Mouse (Mus musculus) gastrocnemius, postnatal 25 days (tissue): ENCODE data around the gene Nat10. TPM values are rescaled to one million over a fixed set of nuclear protein-coding genes. Genes with fewer than 3 reads are reported as not detected.

Experiments used
- DNase-seq: peaks from one replicate; pipeline ENCODE4 v3.0.0; 2022
- long read RNA-seq, 2 experiments: library from polyadenylated mRNA; stranded (forward); transcript quantifications; one replicate each; pipeline ENCODE4 v2.0.0; 2021
- total RNA-seq, 2 experiments: library from RNA; stranded (reverse); gene quantifications; 1 replicate in 1 of 2; 2 replicates in 1 of 2; pipeline ENCODE4 v1.2.3; 2021

The Nat10 gene
- 10 to 100 TPM; 14.7 to 15.3 TPM for total RNA-seq
- long read RNA-seq, experiment 1, partial matches to known transcripts: 1 of 4 reads
- long read RNA-seq, experiment 1, other reads (novel, unspliced or antisense): 0 of 4 reads
- long read RNA-seq, experiment 2, transcript Nat10-201 (29 exons, 3,879 nt): major isoform, 5 of 7 reads
- long read RNA-seq, experiment 2, partial matches to known transcripts: 0 of 7 reads
- long read RNA-seq, experiment 2, other reads (novel, unspliced or antisense): 1 of 7 reads

DNA sequence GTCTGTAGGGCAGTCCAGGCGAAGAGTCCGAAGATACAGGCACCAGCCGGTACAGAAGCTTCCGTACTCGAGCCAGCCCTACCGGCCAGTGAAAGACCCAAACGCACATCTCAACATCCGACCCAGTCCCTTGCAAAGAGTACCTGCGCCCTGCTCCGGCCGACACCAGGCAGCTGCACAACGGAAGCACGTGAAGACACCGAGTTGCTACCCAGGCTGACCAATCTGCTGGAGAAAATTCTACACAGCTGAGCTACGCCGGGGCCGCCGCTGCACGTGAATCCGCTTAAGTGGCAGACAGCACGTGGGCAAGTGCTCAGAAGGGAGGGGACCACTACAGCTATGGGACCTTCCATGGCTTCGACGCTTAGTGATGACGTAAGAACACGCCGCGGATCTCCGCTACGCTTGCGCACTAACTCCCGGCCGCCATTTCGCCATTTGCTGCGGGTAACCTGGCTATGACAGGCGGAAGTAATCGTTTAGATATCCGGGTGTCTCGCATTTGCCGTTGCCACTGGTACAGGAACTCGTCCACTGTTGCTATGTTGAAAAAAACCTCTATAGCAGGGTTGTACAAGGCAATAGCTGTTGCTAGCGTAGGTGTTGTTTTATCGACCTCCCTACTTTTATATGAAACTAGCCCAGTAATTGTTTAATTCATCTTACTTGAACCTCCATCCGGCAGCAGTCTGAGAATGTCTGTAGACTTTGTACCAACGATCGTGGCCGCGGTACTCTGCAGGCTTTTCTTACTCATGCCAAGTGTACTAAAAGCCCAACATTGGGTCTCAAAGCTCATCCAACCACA is at the start of gene Nat10:
TSS of gene Nat10 (minus strand) at position 365 of the 811 bp plus-strand sequence.
- peak; percentile 97 for DNase-seq

DNA sequence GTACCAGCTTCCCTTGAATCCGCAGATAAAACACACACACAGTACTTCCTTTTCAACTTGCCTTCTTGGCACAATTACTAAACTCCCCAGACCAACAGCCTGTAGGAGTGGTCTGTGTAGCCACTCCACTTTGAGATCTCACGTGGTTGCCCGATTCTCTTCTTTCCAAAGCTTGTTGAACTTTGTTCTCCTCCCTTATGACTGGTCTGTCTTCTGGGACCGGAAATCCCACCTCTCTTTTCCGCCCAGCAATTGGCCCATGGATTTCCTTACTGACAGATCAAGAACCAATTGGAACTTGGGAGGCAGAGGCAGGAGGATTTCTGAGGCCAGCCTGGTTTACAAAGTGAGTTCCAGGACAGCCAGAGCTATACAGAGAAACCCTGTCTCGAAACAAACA is 49.3 kb upstream of the Nat10 start:
- no peak for DNase-seq

DNA sequence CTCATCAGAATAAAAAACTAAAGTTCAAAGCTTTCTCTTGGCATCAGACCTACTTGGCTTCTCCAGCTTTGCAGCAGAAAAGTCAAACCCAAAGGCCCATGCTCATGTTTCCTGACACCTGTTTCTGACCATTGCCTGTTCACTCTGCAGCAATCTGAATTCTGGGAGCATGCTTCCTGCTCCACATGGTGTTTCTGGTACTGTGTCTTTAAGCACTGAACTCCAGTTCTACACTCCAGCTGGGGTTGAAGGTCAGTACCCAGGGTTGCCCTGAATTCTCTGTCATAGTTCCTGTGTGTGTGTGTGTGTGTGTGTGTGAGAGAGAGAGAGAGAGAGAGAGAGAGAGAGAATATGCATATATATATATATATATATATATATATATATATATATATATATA is 47.4 kb upstream of the Nat10 start:
- DNase-seq: no peak

DNA sequence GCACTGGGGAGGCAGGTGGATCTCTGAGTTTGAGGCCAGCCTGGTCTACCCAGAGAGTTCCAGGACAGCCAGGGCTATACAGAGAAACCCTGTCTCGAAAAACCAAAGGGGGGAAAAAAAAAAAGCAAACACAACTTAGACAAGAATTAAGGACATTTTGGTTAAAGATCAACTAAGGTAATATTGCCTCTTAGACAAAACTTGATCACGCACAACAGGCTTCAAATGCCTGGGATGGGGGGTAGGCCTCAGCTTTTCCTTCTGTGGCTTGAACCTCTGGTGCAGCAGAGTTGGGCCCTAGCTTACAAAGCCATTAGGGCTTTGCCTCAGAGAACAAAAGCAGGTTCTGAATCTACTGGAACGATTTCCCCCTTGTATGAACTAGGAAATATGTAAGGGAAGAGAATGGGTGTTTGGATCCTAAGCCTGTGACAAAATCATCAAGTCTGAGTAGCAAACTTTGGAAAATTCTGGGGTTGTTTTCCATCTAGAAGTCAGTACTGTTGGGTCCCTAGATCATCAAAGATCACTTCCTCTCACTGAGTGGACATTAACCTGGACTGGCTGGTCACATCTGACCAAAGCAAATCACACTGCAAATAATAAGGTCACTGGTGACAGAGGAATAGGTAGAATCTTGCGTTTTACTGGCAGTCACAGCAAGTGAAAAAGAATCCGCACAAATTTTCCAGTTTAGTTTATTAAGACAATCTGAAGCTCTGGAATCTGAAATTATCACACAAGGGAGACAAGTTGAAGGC is 42.9 kb upstream of the Nat10 start:
- DNase-seq: no peak

DNA sequence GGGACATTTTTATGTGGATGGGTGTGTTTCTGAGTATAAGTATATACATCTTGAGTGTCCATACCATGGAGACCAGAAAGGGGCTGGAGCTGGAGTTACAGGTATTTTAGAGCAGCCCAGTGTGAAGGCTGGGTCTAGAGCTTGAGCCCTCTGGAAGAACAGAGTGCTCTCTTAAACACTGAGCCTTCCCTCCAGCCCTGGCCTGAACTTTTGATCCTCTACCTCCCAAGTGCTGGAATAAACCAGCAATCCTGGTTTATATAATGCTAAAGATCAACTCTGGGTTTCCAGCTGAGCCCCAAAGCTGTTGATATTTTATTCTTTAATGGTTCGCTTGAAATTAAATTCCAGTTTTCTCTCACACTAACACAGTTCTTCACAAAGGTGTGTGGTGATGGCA is 41.4 kb upstream of the Nat10 start:
- DNase-seq: no peak

DNA sequence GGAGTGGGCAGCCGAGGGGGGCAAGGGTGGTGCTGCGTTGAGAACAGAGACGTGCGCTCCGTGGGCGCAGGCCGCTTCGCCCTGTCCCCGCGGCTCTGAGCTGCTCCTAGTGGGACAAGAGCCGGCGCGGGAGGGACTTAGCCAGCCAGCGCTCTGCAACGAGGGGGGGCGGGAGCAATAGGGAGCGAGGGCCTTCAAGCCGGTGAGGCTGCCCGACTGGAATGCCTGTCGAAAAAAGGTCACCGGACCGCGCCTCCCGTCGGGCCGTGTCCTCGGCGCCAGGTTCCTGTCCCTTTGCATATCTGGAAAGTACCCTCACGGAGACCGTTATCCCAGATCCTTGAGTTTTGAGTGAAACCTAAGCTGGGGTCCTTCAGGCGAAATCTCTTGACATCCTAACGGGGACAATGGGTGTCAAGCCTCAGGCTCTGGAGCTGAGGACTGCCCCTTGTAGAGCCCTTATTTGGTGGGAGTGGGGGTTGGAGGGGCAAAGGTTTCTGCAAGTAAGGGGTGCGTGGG is 36.5 kb upstream of the Nat10 start, which contains the start of gene Caprin1:
TSS of gene Caprin1 (minus strand) at position 159 of the 519 bp plus-strand sequence.
- DNase-seq: peak; percentile 92

DNA sequence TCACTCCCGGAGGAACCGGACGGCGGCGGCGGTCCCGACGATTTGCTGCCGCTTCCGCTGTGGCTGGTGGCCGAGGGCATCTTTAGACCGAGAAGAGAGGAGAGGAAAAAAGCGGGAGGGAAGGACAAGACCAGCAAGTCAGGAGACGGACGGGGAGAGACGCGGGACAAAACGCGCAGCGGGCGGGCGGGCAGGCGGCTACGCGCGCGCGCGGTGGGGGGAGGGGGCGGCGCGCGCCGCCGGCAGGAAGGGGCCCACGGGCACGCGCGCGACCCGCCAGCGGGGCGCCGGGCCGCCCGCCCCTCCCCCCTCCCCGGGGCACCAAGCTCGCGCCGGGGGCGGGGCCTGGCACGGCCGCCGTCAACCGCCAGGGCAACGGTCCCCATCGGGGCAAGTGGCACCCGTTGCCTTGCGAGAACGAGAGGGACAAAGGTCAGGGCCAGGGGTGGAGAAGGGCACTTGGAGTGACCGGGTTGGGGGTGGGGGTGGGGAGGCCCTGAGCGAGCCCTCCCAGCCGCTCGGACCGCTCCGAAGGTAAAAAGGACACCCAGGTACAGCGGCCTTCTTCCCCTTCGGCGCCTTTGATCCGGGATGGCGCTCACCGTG is 35.9 kb upstream of the Nat10 start:
- peak; percentile 83 for DNase-seq

DNA sequence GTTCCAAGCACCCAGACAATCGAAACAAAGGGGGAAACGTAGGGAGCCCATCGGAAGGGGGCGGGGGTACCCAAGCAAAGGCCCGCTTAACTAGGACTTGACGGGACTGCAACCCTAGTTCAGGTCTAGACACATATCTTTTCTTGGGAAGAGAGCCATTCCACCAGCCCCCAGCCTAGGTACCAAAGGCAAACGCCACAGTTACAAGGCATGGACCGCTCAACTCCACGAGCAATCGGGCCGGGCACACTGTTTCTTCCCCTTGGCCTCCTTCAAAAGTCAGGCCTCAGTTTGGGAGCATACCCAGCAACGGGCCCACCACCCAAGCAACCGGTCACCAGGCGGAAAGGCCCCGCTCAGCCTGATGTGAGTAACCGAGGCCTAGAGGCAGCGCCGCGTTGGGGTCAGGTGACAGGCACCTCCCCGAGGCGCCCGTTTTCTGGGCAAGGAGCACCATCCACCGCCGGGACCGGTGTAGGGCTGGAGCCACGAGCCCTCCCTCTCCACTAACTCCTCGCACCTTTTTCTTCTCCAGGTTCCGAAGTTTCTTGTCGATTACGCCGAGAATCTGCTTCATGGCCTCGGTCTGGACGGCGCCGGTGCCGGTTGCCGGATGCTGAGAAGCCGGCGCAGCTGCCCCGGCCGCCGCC is 35.3 kb upstream of the Nat10 start:
- DNase-seq: no peak

DNA sequence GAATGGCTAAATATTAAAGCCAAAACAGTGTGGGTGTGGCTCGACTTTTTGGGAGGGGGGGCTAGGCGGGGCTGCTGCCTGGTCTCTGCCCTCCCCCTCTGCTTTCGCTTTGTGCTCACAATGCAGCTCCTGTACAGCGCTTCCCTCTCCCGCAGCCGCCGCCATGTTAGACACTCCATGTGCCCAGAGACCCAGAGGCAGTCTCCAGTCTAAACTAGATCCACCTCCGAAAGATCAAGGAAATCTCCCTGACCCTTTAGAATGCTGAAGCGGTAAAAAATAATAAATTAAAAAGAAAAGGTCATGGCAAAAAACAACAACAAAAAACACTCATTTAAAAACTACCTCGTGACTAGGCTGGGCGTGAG is 34.8 kb upstream of the Nat10 start:
- peak; percentile 69 for DNase-seq

DNA sequence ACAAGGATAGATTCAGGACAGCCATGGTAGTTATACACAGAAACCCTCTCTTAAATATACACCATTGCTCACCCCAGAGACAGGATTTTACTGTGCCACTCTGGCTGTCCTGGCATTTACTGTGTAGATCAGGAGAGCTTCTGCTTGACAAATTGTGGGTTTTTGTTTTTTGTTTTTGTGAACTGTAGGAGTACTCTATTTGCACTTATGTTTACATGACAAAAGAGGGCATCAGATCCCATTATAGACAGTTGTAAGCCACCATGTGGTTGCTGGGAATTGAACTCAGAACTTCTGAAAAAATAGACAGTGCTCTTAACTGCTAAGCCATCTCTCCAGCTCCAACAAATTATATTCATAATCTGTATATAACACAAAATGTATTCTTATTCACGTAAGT is 30.9 kb upstream of the Nat10 start:
- DNase-seq: no peak

DNA sequence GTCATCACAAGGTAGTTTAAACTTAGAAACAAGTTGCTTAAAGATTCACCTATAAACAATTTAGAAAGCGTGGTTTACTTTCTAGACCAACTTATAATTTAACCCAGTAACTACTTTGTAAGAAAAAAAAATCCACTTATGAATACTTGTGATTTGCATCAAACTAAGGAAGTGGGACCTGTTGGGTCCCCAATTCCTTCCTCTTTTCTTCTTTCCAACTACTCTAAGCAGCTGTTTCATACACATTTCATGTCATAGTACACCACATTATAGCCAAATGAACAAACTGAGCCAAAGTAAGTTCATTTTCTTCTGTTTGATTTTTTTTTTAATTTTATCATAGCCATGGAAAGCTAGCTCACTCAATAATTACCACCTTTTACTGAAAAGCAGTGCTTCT is 24.7 kb upstream of the Nat10 start:
- no peak for DNase-seq

DNA sequence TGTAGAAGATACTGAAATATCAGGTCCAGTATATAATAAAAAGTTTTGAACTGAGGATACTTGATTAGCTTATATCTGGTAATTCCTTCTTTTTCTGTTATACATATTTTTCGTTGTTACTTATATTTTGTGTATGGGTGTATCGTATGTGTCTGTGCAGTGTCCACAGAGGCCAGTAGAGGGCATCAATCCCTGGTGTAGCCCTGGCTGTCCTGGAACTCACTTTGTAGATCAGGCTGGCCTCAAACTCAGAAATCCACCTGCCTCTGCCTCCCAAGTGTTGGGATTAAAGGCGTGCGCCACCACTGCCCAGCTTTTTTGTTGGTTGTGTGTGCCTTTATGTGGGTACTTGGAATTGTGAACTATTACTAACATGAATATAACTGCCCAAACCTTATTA is 23.6 kb upstream of the Nat10 start:
- DNase-seq: no peak

DNA sequence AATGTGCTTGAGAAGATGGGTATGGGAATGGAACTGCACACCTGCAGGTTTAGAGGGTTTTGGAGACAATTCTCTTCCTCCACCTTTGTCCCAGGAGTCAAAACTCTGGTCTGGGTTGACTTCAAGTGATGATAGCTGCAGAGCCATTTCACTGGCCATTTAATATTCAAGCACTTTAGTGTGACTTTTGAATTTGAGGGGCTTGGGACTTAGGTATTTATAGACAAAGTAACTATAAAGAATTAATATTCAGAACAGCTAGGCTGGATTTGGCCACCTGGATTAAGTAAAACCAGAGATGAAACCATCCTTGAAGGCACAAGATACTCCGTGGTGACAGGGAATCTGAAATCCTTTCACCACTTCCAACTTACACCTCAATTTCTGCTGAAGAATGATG is 1.4 kb upstream of the Nat10 start:
- DNase-seq: no peak

DNA sequence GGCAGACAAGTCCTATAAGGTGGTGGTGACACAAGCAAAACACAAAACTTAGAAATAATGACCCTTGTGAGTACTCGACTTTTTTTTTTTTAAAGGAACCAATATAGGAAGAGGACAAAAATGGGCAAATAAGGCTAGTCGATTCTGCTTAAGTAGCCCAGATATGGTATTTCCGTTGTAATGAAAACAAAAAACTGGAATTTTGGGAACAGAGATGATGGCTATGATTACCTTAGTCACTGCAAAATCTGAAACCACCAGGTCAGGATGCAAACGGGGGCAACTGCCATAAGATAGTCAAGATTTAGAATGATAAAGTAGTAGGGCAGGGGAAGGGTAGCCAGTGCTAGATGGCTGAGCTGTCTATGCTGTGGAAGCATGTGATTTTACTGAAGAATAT is 923 bp upstream of the Nat10 start:
- no peak for DNase-seq

DNA sequence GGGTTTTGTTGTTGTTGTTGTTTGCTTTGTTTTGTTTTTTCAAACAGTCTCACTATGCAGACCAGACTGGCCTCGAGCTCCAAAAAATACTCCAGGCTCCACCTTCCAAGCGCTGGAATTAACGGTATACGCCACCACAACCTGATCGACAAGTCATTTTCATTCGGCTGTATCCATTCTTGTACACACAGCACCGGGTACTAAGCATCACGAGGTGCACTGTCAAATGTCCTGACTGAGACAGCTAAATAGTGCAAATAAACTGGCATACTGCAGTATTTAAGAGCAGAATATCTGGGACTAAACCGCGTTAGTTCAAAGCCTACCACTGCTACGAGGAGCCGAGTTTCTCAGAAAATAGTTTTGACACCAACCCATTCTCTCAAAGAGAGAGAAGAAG is 649 bp downstream of the Nat10 start:
- no peak for DNase-seq

DNA sequence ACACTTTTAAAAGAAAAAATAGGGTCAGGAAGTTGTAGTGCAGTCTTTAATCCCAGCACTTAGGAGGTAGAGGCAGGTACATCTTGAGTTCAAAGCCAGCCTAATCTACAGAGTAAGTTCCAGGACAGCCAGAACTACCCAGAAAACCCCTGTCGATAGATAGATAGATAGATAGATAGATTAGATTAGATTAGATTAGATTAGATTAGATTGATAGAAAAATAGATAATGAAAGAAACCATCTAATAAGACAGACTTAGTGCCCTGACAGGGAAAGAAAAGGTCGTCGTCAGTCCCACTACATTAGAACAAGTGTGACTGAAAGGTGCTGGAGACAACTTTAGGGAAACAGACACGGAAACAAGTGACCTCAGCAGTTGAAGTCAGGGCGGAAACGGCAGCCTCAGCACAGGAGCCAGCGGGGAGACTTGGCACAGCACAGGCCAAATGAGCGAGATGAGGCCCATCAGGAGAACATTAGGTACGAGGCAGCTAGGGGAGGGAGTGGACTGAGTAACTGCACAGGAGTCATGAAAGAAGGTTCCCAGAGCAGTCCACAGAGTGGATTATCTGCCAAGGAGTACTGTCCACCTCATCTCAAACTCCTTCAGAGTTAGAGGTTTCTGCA is 5.5 kb downstream of the Nat10 start:
- DNase-seq: no peak

DNA sequence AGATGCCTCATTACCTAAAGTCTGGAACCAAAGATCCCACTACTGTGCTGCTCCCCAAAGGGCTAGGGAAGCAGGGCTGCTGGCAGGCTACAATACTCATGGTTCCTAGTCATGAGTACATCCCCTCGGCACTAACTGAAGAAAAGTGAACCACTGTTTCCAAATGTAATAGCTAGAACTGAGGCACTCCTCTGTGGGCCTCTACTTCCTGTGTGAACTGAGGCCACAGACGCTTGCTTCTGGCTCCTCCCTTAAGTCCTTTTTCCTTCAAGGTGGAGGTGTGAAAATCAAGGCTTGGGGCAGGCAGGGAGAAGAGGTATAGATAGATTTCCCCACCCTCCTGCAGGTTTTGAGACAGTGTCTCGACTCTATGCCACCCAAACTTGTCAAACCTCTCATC is 6.5 kb downstream of the Nat10 start:
- no peak for DNase-seq

DNA sequence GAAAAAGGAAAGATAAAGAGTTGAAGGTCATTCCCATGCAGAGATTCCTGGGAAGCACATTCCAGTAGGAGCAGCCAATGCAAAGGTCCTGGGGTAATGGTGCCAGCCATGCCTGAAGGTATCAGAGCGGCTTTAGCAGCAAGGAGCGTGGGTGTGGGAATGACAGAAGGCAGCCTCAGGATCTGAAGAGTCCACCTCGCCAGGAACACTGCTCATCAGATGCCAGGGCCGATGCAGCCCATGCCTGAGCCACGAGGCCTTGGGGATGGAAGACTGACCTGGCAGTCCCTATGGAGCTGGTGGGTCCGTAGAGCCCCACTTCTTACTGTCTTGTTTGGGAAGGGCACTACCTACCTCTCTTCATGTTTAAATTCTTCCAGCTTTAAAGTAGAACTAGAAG is 9.3 kb downstream of the Nat10 start:
- DNase-seq: no peak

DNA sequence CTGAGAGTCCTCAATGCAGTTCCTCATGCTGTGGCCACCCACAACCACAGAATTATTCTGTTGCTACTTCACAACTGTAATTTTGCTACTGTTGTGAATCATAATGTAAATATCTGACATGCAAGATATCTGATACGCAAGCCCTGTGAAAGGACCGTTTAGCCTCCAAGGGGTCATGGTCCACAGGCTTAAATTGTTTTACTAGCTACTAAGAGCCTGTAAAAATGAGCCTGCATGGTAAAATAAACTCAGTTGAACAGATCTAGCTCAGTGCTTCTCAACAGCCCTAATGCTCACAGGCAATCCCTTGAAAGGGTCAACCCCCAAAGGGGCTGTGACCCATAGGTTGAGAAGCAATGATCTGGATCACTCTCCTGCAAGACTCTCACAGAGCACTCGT is 12.0 kb downstream of the Nat10 start:
- DNase-seq: no peak

DNA sequence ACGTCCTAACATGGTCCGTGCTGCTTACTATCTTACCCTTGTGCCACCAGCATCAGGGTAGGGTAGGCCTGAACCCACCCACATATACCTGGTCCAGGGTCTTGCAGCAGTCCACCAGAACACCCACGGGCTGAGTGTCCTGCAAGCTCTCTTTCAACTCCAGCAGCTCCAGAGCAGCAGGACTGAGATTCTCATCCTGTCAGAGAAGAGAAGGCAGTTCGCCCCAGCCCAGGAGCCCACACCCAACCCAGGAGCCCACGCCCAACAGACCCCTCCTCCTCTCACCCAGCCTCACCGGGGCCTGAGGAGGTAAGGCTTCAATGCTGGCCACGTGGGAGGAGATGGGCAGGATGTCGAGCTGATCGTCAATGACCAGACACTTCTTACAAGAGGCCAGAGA is 13.2 kb downstream of the Nat10 start:
- DNase-seq: no peak

DNA sequence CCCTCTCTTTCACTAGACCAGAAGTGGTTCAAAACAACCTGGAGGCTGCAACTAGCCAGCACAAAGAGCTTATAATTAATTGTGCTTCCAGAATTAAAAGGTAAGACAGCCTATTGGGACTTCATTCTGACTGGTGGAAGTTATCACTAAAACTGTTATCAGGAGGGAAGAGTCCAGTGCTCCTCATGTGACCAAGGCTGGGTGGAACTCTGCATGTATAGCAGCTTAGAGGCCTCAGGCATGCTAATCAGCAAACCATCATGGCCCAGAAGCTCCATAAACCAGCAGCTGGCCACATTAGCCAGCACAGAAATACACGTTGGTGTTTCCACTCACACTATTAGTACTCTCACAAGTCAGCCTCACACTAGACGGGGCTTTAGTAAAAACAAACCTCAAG is 14.3 kb downstream of the Nat10 start:
- no peak for DNase-seq

DNA sequence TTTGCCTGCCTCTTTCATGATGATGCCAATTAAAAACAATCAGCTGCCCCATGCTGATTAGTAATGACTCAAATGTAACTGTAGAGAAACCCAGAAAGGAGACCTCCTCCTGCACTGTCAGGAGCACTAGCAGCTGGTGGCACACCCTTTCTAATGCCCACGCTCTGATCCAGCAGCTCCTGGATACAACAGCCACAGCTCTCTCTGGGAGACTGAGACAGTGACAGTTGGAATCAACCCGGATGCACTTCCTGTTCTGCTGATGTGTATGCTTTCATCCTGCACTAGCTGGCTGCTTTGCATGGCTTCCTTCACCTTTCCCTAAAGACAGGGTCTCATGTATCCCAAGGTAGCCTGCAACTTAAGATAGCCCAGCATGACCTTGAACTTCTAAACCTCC is 15.0 kb downstream of the Nat10 start:
- no peak for DNase-seq
